Mouse (Mus musculus) large intestine, adult 2 months (tissue): ENCODE results near the gene Rara. TPM values are rescaled to one million over a fixed set of nuclear protein-coding genes. Genes with fewer than 3 reads are reported as not detected.
"Not testable (repeated sequence)": the region's sequence is repeated elsewhere in the genome, so short reads cannot be mapped to it uniquely, and the experiment has no call there.

Experiments
- DNase-seq: peaks from one replicate; pipeline ENCODE4 v3.0.0-alpha.2; 2012; ENCODE audit warnings: low read depth, low spot score
- WGBS: fragments of 180-500 bp; shearing (Covaris S2); methylation state at CpG from one replicate; pipeline ENCODE4 v1.1.7; 2018; 5-methylcytosine and 5-hydroxymethylcytosine counted together
- polyA plus RNA-seq: library from polyadenylated mRNA; depleted of rRNA; stranded (reverse); fragments of >200 nt; gene quantifications from 2 replicates; pipeline ENCODE4 v1.2.3, GENCODE M21; 2012; rRNA removed

Rara gene
- 24.8 and 31.8 TPM in 2 replicates for polyA plus RNA-seq

DNA sequence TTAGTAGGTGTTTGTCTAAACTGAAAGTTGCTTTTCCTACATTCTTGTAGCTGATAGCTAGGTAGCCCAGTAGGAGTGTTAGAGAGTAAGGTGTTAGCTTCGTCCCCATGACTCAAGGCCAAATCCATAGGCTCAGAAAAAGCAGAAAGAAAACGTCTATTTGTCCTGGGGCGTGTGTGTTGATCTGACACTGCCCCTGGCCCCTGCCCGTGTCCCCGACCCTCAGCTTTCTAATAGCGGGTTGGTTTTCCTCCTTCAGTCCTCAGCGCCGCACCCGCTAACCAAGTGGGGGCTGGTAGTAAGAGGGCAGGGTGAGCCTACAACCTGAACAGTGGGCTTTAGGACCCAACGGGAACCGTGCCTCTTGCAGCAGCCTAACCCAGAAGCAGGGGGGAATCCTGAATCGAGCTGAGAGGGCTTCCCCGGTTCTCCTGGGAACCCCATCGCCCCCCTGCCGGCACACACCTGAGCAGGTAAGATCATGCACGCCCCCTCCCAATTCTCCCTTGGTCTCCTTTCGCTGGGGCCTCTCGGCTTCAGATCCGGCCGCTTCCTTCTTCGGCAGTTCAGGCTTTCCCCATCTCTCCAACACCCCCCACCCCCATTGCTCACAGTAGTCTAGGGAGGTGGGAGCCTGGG, at the start of gene Rara:
Gene Rara, plus strand, starts transcription at position 381 of the 639 bp plus-strand sequence.
- DNase-seq: no peak
- 15% methylated on average over 21 of the region's 21 CpGs for WGBS

DNA sequence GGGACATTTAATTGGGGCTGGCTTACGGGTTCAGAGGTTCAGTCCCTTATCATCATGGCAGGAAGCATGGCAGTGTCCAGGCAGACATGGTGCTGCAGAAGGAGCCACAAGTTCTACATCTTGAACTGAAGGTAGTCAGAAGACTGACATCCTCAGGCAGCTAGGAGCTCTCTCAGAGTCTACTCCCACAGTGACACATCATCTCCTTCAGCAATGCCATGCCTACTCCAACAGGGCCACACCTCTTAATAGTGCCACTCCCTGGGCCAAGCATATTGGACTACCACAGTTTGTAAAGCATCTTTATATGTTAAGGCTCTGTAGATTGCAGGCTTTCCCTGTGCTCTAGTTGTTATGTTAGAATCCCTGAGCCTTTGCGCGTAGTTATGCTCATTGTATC, 39.9 kb upstream of the Rara start:
- DNase-seq: no peak
- WGBS: 61% methylated on average over 3 of the region's 3 CpGs

DNA sequence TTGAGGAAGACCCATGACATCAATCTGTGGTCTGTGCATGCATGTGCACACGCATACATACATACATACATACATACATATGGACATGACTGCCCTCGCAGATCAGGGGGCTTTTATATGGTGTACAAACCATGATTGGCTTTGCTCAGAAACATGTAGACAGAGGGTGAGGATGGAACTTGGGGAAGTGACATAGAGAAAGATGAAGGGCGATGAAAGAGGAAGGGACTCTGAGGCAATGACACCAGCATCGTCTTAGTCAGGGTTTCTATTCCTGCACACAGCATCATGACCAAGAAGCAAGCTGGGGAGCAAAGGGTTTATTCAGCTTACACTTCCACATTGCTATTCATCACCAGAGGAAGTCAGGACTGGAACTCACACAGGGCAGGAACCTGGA, 38.5 kb upstream of the Rara start:
- no peak for DNase-seq
- WGBS: 93% methylated on average over 4 of the region's 4 CpGs

DNA sequence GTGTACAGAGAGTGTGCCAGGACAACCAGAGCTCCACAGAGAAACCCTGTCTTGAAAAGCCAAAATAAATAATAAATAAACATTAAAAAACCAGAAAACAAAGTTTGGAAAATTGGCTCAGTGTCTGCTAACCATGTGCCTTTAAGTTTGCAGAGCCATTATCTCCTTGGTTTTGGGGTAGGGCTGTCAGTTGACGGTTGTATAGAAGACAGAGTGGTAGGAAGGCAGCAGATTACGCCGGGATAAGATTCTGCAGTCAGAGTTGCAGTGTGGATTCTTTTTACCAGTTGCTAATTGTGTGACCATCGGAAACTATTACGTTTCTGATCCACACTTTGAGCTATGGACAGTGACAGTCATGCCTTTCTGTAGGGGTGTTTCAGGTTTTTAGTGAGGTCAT, 37.6 kb upstream of the Rara start:
- 92% methylated on average over 5 of the region's 5 CpGs for WGBS
- no peak for DNase-seq

DNA sequence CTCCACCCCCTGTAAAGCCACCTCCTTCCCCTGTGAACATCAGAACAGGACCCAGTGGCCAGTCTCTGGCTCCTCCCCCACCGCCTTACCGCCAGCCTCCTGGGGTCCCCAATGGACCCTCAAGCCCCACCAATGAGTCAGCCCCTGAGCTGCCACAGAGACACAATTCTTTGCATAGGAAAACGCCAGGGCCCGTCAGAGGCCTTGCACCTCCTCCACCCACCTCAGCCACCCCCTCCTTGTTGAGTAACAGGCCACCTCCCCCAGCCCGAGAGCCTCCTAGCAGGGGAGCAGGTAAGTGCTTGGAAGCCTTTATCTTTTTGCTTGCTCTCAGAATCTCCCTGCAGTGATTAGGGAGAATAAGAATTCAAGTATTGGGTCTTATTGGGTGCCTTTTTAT, 35.2 kb upstream of the Rara start:
- WGBS: 85% methylated on average over 5 of the region's 5 CpGs
- no peak for DNase-seq

DNA sequence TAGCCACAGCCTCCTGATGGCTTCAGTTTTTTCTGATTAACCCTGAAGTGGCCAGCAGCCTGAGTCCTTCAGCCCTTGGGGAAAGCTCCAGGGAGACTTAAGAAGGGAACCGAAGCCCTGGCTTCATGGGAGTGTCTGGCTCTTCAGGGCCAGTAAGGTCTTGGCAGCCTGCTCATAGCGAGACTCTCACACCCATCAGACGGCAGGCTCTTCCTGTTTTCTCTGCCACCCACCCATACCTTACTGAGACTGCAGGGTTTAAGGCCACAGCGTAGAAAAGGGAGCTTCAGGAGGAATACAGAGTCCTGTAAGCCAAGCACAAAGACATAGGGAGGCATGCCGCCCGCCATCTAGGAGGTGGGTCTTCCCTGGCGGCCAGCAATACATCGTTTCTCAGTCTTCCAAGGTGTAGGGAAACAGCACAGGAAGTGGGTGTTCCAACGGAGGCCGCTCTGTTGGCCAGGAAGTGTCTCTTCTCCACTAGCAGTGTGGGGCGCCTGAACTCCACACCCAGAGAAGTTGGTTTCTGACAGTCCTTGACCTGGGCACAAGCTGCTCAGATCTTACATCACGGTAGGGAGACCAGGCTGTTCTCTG, 27.0 kb upstream of the Rara start:
- WGBS: 74% methylated on average over 12 of the region's 12 CpGs
- no peak for DNase-seq

DNA sequence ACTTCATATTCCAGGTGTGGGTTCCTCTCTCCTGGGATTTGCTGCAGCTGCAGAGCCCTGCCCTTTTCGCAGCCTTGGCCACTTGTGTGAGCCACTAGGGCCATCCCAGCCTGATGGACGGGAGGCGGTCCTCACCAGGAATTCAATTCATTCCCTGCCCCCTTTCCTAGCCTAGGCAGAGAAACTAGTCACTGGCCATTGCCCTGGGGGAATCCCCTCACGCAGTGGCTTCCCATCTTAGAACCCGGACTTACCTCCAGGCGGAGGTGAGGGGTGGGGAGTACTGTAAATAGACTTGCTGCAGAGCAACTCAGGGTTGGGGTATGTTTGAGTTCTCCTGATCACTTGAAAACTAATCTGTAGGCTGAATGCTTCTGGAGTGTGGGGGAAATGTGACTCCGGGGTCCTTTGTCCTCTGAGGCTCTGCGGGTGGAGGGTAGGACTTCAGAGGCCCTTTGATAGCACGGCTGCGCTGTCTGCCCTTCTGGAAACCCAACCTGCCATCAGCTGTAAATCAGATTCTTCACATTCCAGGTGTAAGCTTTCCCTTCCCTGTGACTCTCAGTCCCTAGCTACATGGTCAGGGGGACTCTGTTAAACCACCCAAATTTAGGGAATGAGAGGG, 24.9 kb upstream of the Rara start:
- WGBS: 64% methylated on average over 10 of the region's 10 CpGs
- no peak for DNase-seq

DNA sequence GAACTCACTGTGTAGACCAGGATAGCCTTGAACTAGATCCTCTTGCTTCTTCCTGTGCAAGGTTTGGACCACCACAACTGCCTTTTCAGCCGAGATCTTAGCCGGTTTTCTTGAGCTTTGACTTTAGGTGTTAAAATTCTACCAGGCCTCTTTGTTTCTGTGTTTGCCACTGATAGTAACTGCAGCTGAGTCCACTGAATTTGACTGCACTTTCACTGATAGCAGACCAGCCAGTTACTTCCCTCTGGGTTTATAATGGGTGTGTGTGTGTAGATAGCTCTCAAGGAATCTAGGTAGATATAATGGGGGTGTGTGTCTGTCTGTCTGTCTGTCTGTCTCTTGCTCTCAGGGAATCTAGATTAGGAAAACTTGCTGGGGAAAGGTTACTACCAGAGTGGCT, 23.0 kb upstream of the Rara start:
- whole genome bisulfite sequencing: 45% methylated on average over 2 of the region's 2 CpGs
- DNase-seq: no peak

DNA sequence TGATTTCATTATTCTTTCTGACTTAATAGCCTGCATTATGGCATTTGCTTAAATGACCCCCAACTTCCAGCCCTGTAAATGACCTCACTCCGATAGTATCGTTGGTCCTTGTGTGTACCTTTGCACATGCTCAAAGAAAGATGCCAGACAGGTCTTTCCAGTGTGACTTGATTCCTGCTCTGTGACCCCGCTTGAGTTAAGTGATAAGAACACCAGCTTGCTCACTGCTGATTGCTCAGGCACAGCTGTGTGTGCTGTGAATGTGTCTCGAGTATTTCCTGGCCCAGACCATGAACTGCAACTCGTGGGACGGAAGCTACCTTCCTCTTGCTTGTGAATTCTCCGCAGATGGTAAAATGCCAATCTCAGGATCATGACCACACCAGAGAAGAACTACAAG, 22.6 kb upstream of the Rara start:
- WGBS: 26% methylated on average over 7 of the region's 7 CpGs
- peak; percentile 86 for DNase-seq

DNA sequence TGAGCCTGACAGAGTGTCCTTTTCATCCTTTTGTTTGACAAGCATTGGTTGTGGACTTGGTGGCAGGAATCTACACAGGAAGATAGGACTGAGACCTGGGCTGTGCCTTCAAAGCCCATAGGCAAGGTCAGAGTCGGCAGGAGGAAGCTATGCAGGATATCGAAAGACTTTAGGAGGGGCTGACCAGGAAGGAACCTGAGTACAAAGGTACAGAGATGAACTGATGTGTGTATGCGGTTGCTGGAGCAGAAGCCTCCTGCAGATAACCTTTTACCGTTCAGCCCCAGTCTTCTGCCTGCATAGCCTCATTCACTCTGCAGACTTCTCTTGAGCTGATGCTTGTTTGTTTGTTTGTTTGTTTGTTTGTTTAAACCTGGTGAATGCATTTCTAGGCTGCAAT, 22.0 kb upstream of the Rara start:
- 25% methylated on average over 4 of the region's 4 CpGs for WGBS
- no peak for DNase-seq

DNA sequence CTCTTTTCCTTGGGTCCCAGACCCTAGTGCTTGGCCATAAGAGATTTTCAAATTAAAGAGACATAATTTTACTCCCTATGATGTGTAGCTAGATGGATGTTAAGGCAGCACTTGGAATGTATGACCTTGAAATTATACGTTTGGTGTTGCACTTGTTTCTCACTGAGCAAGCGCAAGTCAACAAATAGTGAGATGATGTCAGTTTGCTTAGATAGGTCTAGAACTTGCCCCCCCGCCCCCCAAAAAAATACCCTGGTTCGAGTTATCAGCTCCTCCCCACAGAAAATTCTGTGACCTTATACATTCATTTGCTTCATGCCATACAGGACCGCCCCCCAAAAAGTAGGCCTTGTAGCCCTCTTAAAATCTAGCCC, 20.6 kb upstream of the Rara start:
- DNase-seq: no peak
- WGBS: 53% methylated on average over 5 of the region's 5 CpGs

DNA sequence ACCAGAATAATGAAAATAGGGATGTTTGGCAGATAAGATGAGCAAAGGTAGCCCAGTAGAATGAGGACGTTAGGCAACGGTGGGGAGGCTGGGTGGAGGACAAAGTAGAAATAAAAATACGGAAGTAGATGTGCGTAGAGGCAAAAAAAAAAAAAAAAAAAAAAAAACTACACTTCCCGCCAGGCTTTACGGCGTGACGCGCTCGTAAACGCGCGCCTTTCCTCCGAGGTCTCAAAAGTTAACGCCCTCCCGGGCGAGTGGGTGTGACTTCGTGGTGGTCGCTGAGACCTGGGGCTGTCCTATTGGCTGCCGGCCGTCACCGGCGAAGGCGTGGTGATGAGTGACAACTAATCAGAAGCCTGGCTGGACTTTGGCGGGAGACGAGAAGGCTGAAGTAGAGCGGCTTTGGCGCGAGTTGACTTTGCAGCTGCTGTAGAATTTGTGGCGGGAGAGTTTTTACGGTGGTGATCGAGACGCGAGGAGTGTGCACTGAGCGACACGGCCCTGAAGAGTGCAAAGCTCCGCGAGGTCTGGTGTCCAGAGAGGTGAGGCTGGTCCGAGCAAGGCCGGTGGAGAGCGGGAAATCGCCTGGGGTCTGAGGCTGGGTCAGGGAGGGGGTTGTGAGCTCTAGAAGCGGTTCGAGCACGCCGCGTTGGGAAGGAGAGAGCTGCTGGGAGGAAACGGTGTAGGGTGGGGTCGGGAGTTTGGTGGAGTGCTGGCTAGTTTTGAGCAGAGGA, 20.0 kb upstream of the Rara start, which contains the start of gene Cdc6:
Gene Cdc6, plus strand, starts transcription at position 365 of the 737 bp plus-strand sequence.
- peak; percentile 93 for DNase-seq
- WGBS: under 1% methylated on average over 49 of the region's 49 CpGs

DNA sequence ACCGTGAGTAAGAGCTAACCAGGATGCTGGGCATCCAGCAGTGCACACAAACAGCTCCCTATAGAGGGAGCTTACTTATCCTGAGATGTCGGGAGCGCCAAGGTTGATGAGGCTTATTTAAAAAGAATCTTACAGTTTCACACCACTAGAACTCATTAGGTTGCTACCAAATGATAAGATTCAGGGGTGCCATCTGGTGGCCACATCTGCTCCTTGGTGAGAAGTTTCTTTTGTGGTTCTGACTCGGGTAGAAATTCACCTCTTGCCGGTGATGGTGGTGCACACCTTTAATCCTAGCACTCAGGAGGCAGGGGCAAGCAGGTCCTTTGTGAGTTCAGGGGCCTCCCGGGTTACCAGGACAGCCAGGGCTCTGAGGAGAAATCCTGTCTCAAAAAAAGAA, 18.0 kb upstream of the Rara start:
- no peak for DNase-seq
- 19% methylated on average over 6 of the region's 6 CpGs for WGBS

DNA sequence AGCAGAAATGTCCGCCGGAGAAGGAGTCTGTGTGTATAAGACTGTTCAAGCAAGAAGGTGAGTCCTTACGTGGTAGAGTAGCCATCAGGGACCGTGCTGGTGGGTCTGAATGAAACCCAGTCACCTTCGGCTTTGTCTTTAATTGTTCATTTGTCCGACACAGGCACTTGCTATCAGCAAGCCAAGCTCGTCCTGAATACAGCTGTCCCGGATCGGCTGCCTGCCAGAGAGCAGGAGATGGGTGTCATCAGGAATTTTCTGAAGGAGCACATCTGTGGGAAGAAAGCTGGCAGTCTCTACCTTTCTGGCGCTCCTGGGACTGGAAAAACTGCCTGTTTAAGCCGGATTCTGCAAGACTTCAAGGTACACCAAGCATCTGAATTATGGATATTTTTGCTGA, 17.2 kb upstream of the Rara start:
- WGBS: 92% methylated on average over 11 of the region's 11 CpGs

DNA sequence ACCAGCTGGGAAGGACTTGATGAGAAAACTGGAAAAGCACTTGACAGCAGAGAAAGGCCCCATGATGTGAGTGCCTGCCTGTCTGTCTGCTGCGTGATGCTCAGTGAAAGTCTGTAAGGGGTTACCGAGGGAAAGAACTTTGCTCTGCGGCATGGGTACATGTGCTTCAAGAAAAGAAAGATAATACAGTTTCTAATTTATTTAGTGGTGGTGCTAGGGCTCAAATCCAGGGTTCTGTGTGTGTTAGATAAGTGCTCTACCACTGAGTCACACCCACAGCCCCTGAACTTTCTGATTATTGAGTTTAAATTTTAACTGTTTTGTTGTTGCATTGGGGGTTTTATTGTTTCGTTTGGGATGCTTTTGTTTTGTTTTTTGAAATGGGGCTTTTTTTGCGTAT, 16.1 kb upstream of the Rara start:
- DNase-seq: no peak
- 80% methylated on average over 5 of the region's 5 CpGs for WGBS

More for the DNA sequence above, 17.2 kb upstream of the Rara start:
- no peak for DNase-seq

DNA sequence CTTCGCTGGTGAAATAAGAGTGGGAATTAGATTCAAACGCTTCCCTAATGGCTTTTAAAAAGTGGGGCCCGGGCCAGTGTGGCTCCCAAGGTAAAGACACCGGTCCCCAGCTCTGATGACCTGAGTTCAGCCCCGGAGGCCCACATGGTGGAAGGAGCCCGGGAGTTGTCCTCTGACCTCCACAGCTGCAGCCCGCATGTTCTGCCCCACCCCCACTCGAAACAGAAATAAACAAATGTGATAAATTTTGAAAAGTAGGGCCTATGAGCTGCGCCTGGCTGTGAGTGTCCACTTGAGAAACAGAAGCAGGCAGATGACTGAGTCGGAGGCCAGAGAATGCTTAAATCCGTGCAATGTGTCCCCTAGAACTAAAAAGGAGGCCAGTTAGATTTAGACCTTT, 13.4 kb upstream of the Rara start:
- DNase-seq: no peak
- WGBS: 73% methylated on average over 11 of the region's 11 CpGs

DNA sequence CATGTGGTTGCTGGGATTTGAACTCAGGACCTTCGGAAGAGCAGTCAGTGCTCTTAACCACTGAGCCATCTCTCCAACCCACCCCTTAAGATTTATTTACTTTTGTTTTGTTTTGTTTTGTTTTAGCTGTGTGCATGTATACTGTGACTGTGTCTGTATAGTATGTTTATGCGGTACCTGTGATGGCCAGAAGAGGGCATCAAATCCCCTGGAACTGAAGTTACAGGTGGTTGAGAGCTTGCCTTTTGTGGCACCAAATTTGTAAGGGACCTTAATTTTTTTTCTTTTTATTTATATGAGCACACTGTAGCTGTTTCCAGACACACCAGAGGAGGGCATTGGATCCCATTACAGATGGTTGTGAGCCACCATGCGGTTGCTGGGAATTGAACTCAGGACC, 11.2 kb upstream of the Rara start:
- WGBS: 93% methylated on average over 3 of the region's 3 CpGs
- DNase-seq: not testable (repeated sequence)

DNA sequence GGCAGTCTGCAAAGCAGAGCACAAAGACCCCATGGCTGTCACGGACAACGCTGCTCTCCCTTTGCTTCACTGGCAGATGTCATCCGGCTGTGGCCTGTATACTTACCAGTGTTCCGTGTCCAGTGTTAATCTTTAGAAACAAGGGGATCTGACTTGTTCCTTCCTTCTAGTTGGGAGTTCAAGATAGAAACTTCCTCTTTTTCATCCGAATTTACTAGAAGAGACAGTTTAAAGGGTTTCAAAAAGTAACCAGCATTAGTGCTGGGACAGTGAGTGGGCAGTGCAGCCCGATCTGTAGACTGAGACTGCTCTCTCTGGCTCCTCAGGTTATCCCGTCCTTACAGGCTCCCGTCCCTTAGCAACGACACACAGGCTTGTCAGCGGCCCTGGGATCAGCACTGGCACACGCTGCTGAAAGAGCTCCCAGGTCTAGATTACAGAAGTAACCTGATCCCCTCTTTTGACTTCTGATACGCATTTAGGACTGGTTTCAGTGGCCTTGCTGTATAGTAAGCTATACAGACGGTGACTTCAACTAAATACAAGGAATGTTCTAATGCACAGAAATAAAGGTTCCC, 10.1 kb upstream of the Rara start:
- DNase-seq: no peak
- 86% methylated on average over 13 of the region's 13 CpGs for WGBS

DNA sequence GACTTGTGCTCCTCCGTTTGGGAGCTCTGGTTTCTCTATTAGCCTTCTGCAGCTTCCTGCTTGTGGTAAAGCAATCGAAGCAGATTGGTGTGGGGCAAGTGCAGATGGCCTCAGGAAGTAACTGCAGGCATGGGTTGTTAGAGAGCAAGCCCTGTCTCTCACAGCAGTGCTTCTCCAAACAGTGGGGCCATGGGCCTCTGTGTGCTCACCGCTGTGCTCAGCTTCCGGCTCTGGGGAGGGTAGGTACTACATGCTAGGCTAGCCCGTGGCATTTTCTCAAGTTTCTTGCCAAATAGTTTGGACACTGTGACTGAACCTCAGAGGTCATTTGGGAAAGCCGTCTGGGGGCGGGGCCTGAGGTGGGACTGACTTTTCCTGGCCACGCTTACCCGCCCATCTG, 9.4 kb upstream of the Rara start:
- WGBS: 39% methylated on average over 9 of the region's 9 CpGs
- no peak for DNase-seq

DNA sequence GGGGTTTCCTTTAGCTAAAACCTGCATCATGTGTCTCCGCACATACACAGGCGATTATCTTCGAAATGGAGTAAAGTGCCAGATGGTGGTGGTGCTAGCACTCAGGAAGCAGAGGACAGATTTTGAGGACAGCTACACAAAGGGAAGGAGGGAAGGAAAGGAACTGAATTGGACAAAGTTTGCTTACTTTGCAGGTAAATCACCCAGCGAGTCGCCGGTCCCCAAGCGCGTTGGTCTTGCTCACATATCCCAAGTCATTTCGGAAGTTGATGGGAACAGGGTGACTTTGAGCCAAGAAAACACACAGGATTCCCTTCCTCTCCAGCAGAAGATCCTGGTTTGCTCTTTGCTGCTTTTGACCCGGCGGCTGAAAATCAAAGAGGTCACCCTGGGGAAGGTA, 8.6 kb upstream of the Rara start:
- no peak for DNase-seq
- 95% methylated on average over 11 of the region's 11 CpGs for WGBS
